Mouse (Mus musculus) activated CD4-positive, CD25-positive, alpha-beta regulatory T cell, adult 4 months (primary cell): Measurements from ENCODE around the gene Miox. TPM values are rescaled to one million over a fixed set of nuclear protein-coding genes. Genes with fewer than 3 reads are reported as not detected.

Experiments
- ATAC-seq: one replicate; pipeline ENCODE4 v1.8.0; 2017
- polyA plus RNA-seq, 2 experiments: library from polyadenylated mRNA; unstranded; fragments of 100-300 nt; shearing (Covaris generic); gene quantifications; one replicate each; pipeline ENCODE4 v1.2.1; 2017

Miox gene
- polyA plus RNA-seq, 2 experiments from 2014 or later = not detected

GRCm38 (mm10) chr15:89316146-89316545 is 18.1 kb upstream of the Miox start:
- ATAC-seq = no peak

- no peak for ATAC-seq
Measured at GRCm38 (mm10) chr15:89321264-89321663, 12.9 kb upstream of the Miox start.

GRCm38 (mm10) chr15:89322670-89323522 is 11.3 kb upstream of the Miox start, which contains the start of gene Adm2:
TSS of gene Adm2 (plus strand) at chr15:89322720.
- no peak for ATAC-seq

GRCm38 (mm10) chr15:89323656-89324055 is 10.5 kb upstream of the Miox start:
- no peak for ATAC-seq

DNA sequence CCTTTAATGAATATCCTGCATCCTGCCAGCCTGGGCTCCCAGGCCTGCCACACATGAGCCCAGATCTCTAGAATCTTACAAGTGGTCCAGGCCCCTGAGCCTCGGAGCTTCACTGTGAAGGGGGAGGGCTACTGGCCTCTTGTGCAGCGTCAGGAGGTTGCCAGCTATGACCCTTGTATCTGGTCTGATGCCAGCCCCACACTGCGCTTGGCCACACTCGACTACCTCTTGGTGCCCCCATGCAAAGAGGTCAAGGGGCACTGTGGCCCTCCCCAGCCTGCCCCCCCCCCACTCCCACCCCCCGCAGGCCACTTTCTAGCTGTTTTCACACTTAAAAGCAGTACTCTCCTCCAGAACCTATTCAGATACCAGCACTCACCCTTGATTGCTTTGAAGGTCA is 7.8 kb upstream of the Miox start:
- no peak for ATAC-seq

DNA sequence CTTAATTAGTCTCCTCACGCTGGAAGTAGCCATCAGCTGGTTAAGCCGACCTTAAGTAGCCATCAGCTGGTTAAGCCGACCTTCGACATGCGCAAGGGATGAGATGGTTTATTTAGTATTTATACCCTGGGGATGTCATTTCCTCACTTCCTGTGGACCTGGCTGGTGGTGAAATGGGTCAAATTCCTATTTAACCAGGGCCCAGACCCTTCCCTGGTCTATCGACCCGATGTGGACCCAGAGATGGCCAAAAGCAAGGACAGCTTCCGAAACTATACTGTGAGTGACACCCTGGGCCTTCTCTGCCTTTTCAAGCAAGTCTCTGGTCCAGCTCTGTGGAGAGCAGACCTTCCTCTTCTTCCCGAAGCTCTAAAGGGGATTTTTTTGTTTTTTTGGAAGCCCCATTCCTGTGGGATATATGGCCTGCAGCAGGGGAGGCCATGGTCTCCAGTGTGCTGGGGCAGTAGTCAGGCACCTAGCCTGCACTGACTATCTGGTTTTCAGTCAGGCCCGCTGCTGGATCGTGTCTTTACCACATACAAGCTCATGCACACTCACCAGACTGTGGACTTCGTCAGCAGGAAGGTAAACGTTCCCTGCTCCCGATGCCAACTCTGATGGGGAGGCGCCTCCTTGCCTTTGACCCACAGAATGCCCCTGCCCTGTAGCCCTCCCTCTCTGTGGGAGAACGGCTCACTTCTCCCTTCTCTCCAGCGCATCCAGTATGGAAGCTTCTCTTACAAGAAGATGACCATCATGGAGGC is 758 bp downstream of the Miox start:
- no peak for ATAC-seq

DNA sequence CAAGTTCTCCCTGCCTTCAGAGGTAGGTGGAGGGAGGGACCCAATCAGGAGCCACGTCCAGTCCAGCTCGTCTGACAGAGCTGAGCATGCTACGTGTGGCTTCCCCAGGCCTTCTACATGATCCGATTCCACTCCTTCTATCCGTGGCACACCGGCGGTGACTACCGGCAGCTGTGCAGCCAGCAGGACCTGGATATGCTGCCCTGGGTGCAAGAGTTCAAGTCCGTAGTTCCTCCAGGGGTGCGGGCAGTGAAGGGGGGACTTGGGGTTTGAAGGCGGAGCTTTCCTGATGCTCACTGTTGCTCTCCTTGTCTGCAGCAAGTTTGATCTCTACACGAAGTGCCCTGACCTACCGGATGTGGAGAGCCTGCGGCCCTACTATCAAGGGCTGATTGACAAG is 2.2 kb downstream of the Miox start:
- ATAC-seq = no peak

- ATAC-seq = no peak
Measured at GRCm38 (mm10) chr15:89339696-89340095, 5.5 kb downstream of the Miox start.

DNA sequence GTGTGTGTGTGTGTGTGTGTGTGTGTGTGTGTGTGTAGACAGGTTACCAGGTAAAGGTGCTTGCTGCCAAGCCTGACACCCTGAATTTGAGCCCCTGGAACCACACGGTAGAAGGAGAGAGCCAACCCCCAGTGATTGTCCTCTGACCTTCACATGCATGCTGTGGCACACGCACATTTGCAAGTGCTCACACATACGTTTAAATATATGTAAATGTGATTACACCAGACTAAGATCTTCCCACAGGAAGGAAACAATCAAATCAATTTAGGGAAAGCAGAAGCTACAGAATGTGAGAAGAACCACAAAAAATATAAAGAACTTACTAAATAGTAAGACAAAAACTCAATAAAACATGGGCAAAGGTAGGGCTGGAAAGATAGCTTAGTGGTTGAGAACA is 5.9 kb downstream of the Miox start:
- no peak for ATAC-seq

GRCm38 (mm10) chr15:89341678-89342077 is 7.5 kb downstream of the Miox start:
- no peak for ATAC-seq

DNA sequence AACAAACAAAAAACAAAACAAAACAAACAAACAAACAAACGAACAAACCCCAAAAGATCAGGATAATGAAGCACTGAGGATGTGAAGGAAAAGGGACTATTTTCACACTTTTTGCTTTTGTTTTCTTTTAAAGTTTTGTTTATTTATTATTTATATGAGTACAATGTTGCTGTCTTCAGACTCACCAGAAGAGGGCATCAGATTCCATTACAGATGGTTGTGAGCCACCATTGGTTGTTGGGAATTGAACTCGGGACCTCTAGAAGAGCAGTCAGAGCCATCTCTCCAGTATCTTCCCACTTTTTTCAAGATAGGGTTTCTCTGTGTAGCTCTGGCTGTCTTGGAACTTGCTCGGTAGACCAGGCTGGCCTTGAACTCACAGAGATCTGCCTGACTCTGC is 9.1 kb downstream of the Miox start:
- ATAC-seq = no peak

- ATAC-seq = no peak
Measured at GRCm38 (mm10) chr15:89350447-89350846, 16.2 kb downstream of the Miox start.

- ATAC-seq = no peak
Measured at GRCm38 (mm10) chr15:89351302-89351701, 17.1 kb downstream of the Miox start.

- ATAC-seq = no peak
Measured at GRCm38 (mm10) chr15:89352054-89352453, 17.9 kb downstream of the Miox start.

GRCm38 (mm10) chr15:89352795-89353194 is 18.6 kb downstream of the Miox start:
- ATAC-seq = no peak

DNA sequence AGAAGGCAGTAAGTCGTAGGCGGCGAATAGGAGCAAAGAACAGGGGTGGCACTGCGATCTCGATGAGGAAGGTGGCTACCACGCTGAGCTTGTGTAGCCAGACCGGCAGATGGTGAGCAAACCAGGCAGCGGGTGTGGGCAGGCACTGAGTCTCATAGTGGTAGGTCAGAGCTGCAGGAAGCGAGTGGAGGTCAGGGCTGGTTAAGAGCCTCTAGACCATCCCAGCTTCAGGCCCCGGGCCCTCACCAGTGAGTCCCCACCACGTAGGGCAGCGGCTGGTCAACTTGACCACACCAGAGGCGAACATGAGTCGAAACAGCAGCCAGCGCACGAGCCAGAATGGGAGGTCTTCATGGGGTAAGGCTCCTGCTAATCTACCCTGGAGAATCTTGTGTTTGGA is 19.6 kb downstream of the Miox start:
- ATAC-seq = no peak

DNA sequence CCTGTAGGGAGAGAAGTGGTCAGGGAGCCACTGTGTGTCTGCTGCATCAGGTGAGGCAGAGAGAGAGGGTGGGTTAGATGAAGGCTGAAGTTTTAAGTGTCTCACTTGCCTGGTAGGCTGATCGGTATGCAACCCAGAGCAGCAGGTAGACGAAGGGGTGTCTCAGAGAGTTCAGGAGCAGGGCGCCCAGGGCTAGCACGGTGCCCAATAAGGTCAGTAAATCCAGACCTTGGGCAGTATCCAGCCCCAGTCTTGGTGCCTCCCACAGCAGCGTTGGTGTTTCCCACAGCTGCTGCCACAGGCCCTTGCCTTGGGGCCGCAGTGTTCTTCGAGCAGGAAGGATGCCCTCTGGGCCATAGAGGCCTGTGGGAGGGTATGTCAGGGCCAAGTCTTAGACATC is 20.3 kb downstream of the Miox start:
- ATAC-seq = no peak

DNA sequence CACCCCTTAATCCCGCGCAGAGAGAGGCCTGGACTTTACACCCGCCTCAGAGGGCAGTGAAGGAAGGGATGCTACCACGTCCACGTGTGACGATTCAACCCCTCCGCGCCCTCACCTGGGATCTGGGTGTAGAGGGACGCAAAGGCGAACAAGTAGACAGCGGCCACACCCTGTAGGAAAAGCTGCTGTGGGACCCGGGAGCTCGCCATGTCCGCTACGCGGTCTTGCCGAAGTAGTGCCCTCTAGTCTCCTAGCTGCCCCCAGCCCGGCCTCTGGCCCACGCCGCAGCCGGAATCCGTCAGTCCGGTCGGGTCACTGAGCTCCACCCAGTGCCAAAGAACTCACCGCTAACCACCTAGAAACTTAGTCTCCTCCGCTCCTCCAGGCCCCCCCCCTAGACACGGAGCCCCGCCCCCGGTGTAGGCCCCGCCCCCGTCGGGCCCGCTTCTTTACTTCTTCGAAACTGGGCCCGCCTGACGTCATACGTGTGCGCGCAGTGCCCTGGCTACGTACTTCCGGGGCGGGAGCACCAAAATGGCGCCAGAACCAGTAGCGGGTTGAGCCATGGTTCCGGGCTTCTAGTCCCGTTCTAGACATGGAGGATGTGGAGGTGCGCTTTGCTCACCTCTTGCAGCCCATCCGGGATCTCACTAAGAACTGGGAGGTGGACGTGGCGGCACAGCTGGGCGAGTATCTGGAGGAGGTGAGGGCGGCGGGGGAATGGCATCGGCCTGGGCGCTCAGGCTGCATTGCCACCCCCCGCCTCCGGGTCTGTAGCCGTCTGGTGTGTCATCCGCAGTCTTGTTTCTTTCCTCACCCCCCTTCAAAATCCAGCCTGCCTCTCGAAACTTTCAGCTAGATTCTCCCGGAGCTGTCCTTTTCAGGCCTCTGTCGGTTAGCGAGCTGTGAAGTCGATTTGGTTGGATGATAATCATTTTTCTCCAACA is 21.3 kb downstream of the Miox start, which contains the start of the genes Lmf2 and Ncaph2:
TSS of gene Lmf2 (minus strand) at position 419 of the 947 bp plus-strand sequence.
TSS of gene Ncaph2 (plus strand) at position 479 of the 947 bp plus-strand sequence.
- peak; percentile 86 for ATAC-seq

DNA sequence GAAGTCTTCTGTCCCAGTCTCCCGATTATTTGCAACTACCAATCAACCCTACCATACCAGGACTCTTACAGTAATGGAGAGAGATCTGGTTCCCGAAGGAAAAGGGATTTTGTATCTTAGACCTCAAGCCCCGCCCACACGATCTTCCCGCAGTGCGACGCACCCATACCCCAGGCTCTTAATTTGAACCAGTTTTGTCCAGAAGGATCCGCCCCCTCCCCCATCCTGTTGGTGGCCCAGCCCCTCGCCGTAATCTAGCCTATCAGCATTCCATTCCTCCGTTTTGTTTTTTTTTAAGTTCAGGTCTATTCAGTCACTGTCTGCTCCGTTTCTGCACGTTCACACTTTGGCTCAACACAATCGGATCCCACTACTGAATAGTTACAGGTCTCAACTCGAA is 22.2 kb downstream of the Miox start:
- no peak for ATAC-seq

DNA sequence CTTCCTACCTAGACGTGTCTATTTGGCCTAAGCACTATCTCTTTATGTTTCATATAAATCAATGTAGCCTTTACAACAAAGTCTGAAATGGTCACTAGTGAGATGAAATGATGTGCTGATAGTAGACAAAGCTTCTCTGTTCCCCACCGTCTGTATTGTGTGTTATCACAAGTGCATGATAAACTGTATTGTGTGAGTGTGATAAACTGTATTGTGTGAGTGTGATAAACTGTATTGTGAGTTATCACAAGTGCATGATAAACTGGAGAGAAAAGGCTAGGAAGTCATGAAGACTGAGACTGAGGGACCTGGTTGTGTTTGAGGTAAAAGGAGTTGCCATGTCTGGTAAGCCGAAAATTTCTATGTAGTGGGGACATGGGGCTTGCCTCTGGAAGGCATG is 24.6 kb downstream of the Miox start:
- ATAC-seq = no peak

DNA sequence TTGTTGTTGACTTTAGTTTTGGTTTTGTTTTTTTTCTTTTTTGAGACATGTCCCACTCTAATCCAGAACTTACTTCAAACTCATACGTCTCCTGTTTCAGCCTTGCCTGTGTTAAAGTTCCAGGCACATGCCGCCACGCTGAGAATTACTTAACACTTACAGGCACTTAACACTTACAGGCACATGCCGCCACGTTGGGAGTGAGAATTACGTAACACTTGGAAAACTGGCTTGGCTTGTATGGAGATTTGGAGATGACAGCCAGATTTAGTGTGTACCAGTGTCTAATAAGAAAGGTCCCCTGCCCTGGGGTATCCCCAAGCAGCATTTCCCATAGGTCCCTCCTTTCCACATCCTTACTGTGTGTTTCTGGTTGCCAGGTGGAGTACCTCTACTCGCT is 28.9 kb downstream of the Miox start:
- ATAC-seq = no peak

GRCm38 (mm10) chr15:89365141-89365551 is 30.9 kb downstream of the Miox start:
- ATAC-seq = no peak

GRCm38 (mm10) chr15:89372068-89372467 is 37.9 kb downstream of the Miox start:
- ATAC-seq = no peak
